Mouse (Mus musculus) cerebellum, adult 2 months (tissue): ENCODE results near the gene Aatk.

Experiments used
- CTCF ChIP-seq: fragments of 200-500 bp; IDR thresholded peaks from 2 replicates; pipeline ENCODE4 v1.5.1; 2011; ENCODE audit warnings: low read depth, mild to moderate bottlenecking, control low read depth, low read length, moderate library complexity, borderline replicate concordance; ENCODE audit not compliant: insufficient read depth
- POLR2A ChIP-seq: fragments of 200-500 bp; IDR thresholded peaks from 2 replicates; pipeline ENCODE4 v1.6.1; 2011; ENCODE audit warnings: low read length, control low read depth, borderline replicate concordance; ENCODE audit not compliant: insufficient read depth

GRCm38 (mm10) chr11:120008956-120009355, 38.0 kb downstream of the Aatk start:
- TF ChIP-seq CTCF, result no peak
- no peak for TF ChIP-seq POLR2A
